Mouse (Mus musculus) cortical plate, adult 2 months (tissue): Measurements from ENCODE around the gene N4bp1.

ENCODE experiments used
- CTCF ChIP-seq: fragments of 200-500 bp; IDR thresholded peaks from 2 replicates; pipeline ENCODE4 v1.5.1; 2011; ENCODE audit warnings: mild to moderate bottlenecking, control low read depth, low read length; ENCODE audit not compliant: insufficient read depth; ENCODE audit errors: extremely low read depth
- POLR2A ChIP-seq: fragments of 200-500 bp; IDR thresholded peaks from 2 replicates; pipeline ENCODE4 v1.6.1; 2011; ENCODE audit warnings: mild to moderate bottlenecking, low read length, control low read depth; ENCODE audit not compliant: insufficient read depth; ENCODE audit errors: extremely low read depth

GRCm38 (mm10) chr8:86882568-86883478, 2.2 kb downstream of the N4bp1 start:
- TF ChIP-seq CTCF (no peak), POLR2A (no peak)
